Mouse (Mus musculus) Patski (cell line): ENCODE results near the gene Vstm4. TPM values are rescaled to one million over a fixed set of nuclear protein-coding genes. Genes with fewer than 3 reads are reported as not detected.

ENCODE experiments used
- ATAC-seq: fragments of 100-300 bp; one replicate; pipeline ENCODE4 v1.8.0; 2021
- CTCF ChIA-PET: fragments of 350-600 bp; sonication (Branson Sonifier 250); formaldehyde crosslinking; loops from one replicate; lab custom pipeline; 2022; ENCODE audit warnings: inconsistent platforms; lab: Charles Lee
- POLR2A ChIA-PET: fragments of 350-600 bp; sonication (Branson Sonifier 250); formaldehyde crosslinking; loops from one replicate; lab custom pipeline; 2022; ENCODE audit warnings: antibody characterized with exemption, inconsistent platforms; lab: Charles Lee
- DNase-seq: peaks from one replicate; pipeline ENCODE4 v3.0.0-alpha.2; 2011; ENCODE audit warnings: low read depth, low spot score
- H3K27me3 ChIP-seq: fragments of 371-371 bp; one replicate; pipeline ENCODE4 v1.5.1; 2021
- CTCF ChIP-seq: fragments of 100-300 bp; IDR thresholded peaks from one replicate; pipeline ENCODE4 v1.5.1; 2021
- in situ Hi-C: fragments of 300-500 bp; cut with MboI; formaldehyde crosslinking; loops from 3 replicates; pipeline ENCODE4 v1.11.1; 2018; ENCODE audit warnings: low pct_unique_long_range_greater_than_20kb, mixed read lengths
- polyA plus RNA-seq: library from polyadenylated mRNA; unstranded; gene quantifications from one replicate; pipeline ENCODE4 v1.2.3, GENCODE M21; 2021

The Vstm4 gene
- polyA plus RNA-seq, 1 experiment from 2014 or later, result not detected

- TF ChIP-seq CTCF, result no peak
- POLR2A ChIA-PET, result no interaction called here
- in situ Hi-C loops, result no loop called here
- CTCF ChIA-PET, result no interaction called here
- peaks cover 19% of the 10 kb centered on the region for H3K27me3 ChIP-seq
- DNase-seq (no peak), ATAC-seq (no peak)
Observed at GRCm38 (mm10) chr14:32827165-32827564, 29.4 kb upstream of the Vstm4 start.

GRCm38 (mm10) chr14:32827994-32828650 is 28.4 kb upstream of the Vstm4 start:
- no peak for TF ChIP-seq CTCF
- CTCF ChIA-PET, result no interaction called here
- in situ Hi-C loops, result no loop called here
- peaks cover 19% of the 10 kb centered on the region for H3K27me3 ChIP-seq
- DNase-seq (no peak), ATAC-seq (no peak)
- POLR2A ChIA-PET, result no interaction called here

- no peak for DNase-seq
- ChIA-PET CTCF (no interaction called here), POLR2A (no interaction called here)
- no peak for ATAC-seq
- no peak for TF ChIP-seq CTCF
- H3K27me3 ChIP-seq, result peaks cover 24% of the 10 kb centered on the region
- in situ Hi-C loops, result no loop called here
Observed at GRCm38 (mm10) chr14:32833847-32834246, 22.7 kb upstream of the Vstm4 start, which contains the start of gene Fam170b. Gene Fam170b, plus strand, starts transcription at chr14:32833962.

- ChIA-PET POLR2A (no interaction called here), CTCF (no interaction called here)
- in situ Hi-C loops, result no loop called here
- no peak for TF ChIP-seq CTCF
- ATAC-seq (no peak), DNase-seq (no peak)
- H3K27me3 ChIP-seq, result peaks cover 31% of the 10 kb centered on the region
Observed at GRCm38 (mm10) chr14:32835181-32835580, 21.4 kb upstream of the Vstm4 start.

GRCm38 (mm10) chr14:32835596-32835995 is 21.0 kb upstream of the Vstm4 start:
- in situ Hi-C loops, result no loop called here
- ATAC-seq (no peak), DNase-seq (no peak)
- CTCF ChIA-PET, result no interaction called here
- H3K27me3 ChIP-seq, result peaks cover 31% of the 10 kb centered on the region
- no peak for TF ChIP-seq CTCF
- POLR2A ChIA-PET, result no interaction called here

- no peak for ATAC-seq
- ChIA-PET POLR2A (no interaction called here), CTCF (no interaction called here)
- in situ Hi-C loops, result no loop called here
- H3K27me3 ChIP-seq, result peaks cover 35% of the 10 kb centered on the region
- TF ChIP-seq CTCF, result no peak
- DNase-seq, result no peak
Observed at GRCm38 (mm10) chr14:32836191-32836590, 20.4 kb upstream of the Vstm4 start.

- no peak for TF ChIP-seq CTCF
- H3K27me3 ChIP-seq, result peaks cover 17% of the 10 kb centered on the region
- CTCF ChIA-PET, result no interaction called here
- no peak for ATAC-seq
- POLR2A ChIA-PET, result no interaction called here
- in situ Hi-C loops, result no loop called here
- no peak for DNase-seq
Observed at GRCm38 (mm10) chr14:32842052-32842451, 14.5 kb upstream of the Vstm4 start.

GRCm38 (mm10) chr14:32854059-32854458 is 2.5 kb upstream of the Vstm4 start:
- ChIA-PET CTCF (no interaction called here), POLR2A (no interaction called here)
- in situ Hi-C loops, result no loop called here
- peaks cover 10% of the 10 kb centered on the region for H3K27me3 ChIP-seq
- DNase-seq (no peak), ATAC-seq (no peak)
- TF ChIP-seq CTCF, result no peak

GRCm38 (mm10) chr14:32856246-32856645 is 310 bp upstream of the Vstm4 start:
- no peak for TF ChIP-seq CTCF
- peaks cover 12% of the 10 kb centered on the region for H3K27me3 ChIP-seq
- DNase-seq, result no peak
- ChIA-PET CTCF (no interaction called here), POLR2A (no interaction called here)
- in situ Hi-C loops, result no loop called here
- no peak for ATAC-seq

- no peak for DNase-seq
- peaks cover 23% of the 10 kb centered on the region for H3K27me3 ChIP-seq
- in situ Hi-C loops, result no loop called here
- ATAC-seq, result no peak
- POLR2A ChIA-PET, result no interaction called here
- CTCF ChIA-PET, result no interaction called here
- no peak for TF ChIP-seq CTCF
Observed at GRCm38 (mm10) chr14:32858361-32858760, 1.8 kb downstream of the Vstm4 start.

- no peak for TF ChIP-seq CTCF
- DNase-seq (no peak), ATAC-seq (no peak)
- ChIA-PET CTCF (no interaction called here), POLR2A (no interaction called here)
- in situ Hi-C loops, result no loop called here
- peaks cover 27% of the 10 kb centered on the region for H3K27me3 ChIP-seq
Observed at GRCm38 (mm10) chr14:32858941-32859510, 2.5 kb downstream of the Vstm4 start.
